Mouse (Mus musculus): ENCODE data around the gene Prkaca.

GRCm38 (mm10) chr8:83995973-83996372 is 23.2 kb downstream of the Prkaca start:
- TF ChIP-seq CTCF (IDR thresholded peaks at IDR 0.05; ENCODE audit: low read depth, low read length), result no peak
- no peak for TF ChIP-seq EP300 (IDR thresholded peaks at IDR 0.05; ENCODE audit: insufficient read depth, low read depth, low read length)

All from ES-Bruce4 (cell line).